Mouse (Mus musculus): Measurements from ENCODE around the gene Wdhd1.

DNA sequence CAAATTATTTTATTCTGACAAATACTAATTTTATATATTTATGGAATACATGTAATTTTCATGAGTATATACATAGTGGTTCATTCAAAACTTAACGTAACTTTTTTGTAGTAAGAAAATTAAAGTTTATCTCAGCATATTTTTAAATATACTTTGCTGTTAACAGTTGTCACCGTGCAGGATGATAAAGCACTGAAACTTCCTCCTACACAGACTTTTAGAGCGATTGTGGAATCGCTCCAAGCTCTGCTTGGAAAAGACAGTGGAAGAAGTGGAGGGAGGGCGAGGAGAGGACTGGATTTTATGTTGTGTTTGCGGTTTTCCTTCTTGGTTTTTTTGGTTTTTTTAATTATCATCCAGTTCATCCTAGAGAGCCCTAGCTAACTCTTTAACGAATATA lies 6.9 kb upstream of the Wdhd1 start:
- TF ChIP-seq POLR2A (IDR thresholded peaks at IDR 0.05; ENCODE audit: control insufficient read depth in 1 of 2, insufficient read depth in 1 of 2, low read depth in 1 of 2, low read length in 2 of 2, poor library complexity in 1 of 2) (no peak), E2F4 (IDR thresholded peaks at IDR 0.05; ENCODE audit: borderline replicate concordance, low read depth, low read length) (no peak), GATA1 (IDR thresholded peaks at IDR 0.05; ENCODE audit: low read depth, low read length) (peak; percentile 74), CTCF (IDR thresholded peaks at IDR 0.05 in 2 of 3, conservative IDR thresholded peaks at IDR 0.05 in 1 of 3; ENCODE audit: control insufficient read depth in 1 of 3, insufficient read depth in 1 of 3, low read depth in 2 of 3, low read length in 3 of 3, poor library complexity in 1 of 3, severe bottlenecking in 1 of 3) (no peak), POLR2AphosphoS2 (IDR thresholded peaks at IDR 0.05; ENCODE audit: low read length) (no peak), NRF1 (IDR thresholded peaks at IDR 0.05; ENCODE audit: insufficient read depth, low read depth, low read length, poor library complexity, severe bottlenecking) (no peak), ZMIZ1 (IDR thresholded peaks at IDR 0.05; ENCODE audit: low read depth, low read length) (no peak)
